Mouse (Mus musculus) G1E (cell line): ENCODE data around the gene Pter. TPM values are rescaled to one million over a fixed set of nuclear protein-coding genes. Genes with fewer than 3 reads are reported as not detected.

Source experiments
- ATAC-seq: 2 replicates; pipeline ENCODE4 v1.8.0; 2016; ENCODE audit warnings: mild to moderate bottlenecking; ENCODE audit not compliant: insufficient number of reproducible peaks, poor library complexity, low FRiP score, severe bottlenecking; ENCODE audit errors: extremely low read depth
- DNase-seq: peaks from one replicate; pipeline ENCODE4 v3.0.0; 2012; ENCODE audit warnings: low spot score
- H3K27me3 ChIP-seq: 2 replicates; pipeline ENCODE4 v1.6.1; 2012; ENCODE audit warnings: mild to moderate bottlenecking, low read length, inconsistent platforms; ENCODE audit not compliant: insufficient read depth
- H3K36me3 ChIP-seq: replicated peaks from 2 replicates; pipeline ENCODE3; 2012; ENCODE audit warnings: mild to moderate bottlenecking, inconsistent platforms
- H3K4me1 ChIP-seq: 2 replicates; pipeline ENCODE4 v1.6.1; 2012; ENCODE audit warnings: low read depth, low read length, inconsistent platforms, mixed read lengths; ENCODE audit not compliant: insufficient read depth
- H3K4me3 ChIP-seq: 2 replicates; pipeline ENCODE4 v1.5.1; 2012; ENCODE audit warnings: low read depth, mild to moderate bottlenecking, inconsistent platforms, low read length, moderate library complexity, mixed read lengths
- H3K9me3 ChIP-seq: replicated peaks from 2 replicates; pipeline ENCODE4 v1.6.1; 2012; ENCODE audit warnings: inconsistent platforms
- CTCF ChIP-seq: IDR thresholded peaks from 2 replicates; pipeline ENCODE4 v1.5.1; 2012; ENCODE audit warnings: low read depth, low read length, inconsistent platforms, mixed read lengths
- GATA1 ChIP-seq: IDR thresholded peaks from 2 replicates; pipeline ENCODE4 v1.6.1; 2012; ENCODE audit warnings: borderline replicate concordance, low read length, inconsistent platforms, mixed read lengths
- GATA2 ChIP-seq: IDR thresholded peaks from 2 replicates; pipeline ENCODE4 v1.6.1; 2012; ENCODE audit warnings: low read depth, low read length, inconsistent platforms, borderline replicate concordance
- POLR2AphosphoS5 ChIP-seq: IDR thresholded peaks from 2 replicates; pipeline ENCODE4 v1.6.1; 2012; ENCODE audit warnings: low read depth, low read length, inconsistent platforms; ENCODE audit not compliant: insufficient replicate concordance
- TAL1 ChIP-seq: conservative IDR thresholded peaks from 2 replicates; pipeline ENCODE4 v1.6.1; 2012; ENCODE audit warnings: low read depth, low read length, inconsistent platforms, mixed read lengths
- polyA plus RNA-seq: library from polyadenylated mRNA; stranded (reverse); fragments of >175 nt; gene quantifications from 2 replicates; pipeline ENCODE4 v1.2.3, GENCODE M21; 2012
- total RNA-seq, 2 experiments: library from RNA; stranded (forward) in 1 of 2; stranded (reverse) in 1 of 2; fragments of 200-1000 nt in 1 of 2; fragments of >200 nt in 1 of 2; fragmentation: Nextera tagmentation in 1 of 2; gene quantifications; 2 replicates each; pipeline ENCODE4 v1.2.3; 2014 to 2017

Gene Pter
- total and polyA plus RNA-seq, 3 experiments: 1.9 to 12.7 (median 6.2) TPM

- no peaks in the 10 kb centered on the region for H3K4me1 ChIP-seq
- H3K4me3 ChIP-seq: no peak overlapping the region
- no peak for DNase-seq
- no peak for ATAC-seq
- no peak for TF ChIP-seq GATA1
- TF ChIP-seq POLR2AphosphoS5: no peak
- TF ChIP-seq CTCF: no peak
- no peak for TF ChIP-seq GATA2
- no peak for TF ChIP-seq TAL1
- no peaks in the 10 kb centered on the region for H3K9me3 ChIP-seq
- H3K36me3 ChIP-seq: no peaks in the 10 kb centered on the region
- H3K27me3 ChIP-seq: 0 out of 2 replicates have a peak, but pooled peaks cover 3% of the 10 kb centered on the region
Measured at GRCm38 (mm10) chr2:13044555-13044954, 120.7 kb downstream of the Pter start.

GRCm38 (mm10) chr2:13048649-13049048 is 124.8 kb downstream of the Pter start:
- H3K4me3 ChIP-seq: no peak overlapping the region
- no peak for ATAC-seq
- DNase-seq: no peak
- TF ChIP-seq POLR2AphosphoS5 (no peak), GATA1 (no peak), TAL1 (no peak), CTCF (no peak), GATA2 (no peak)
- no peaks in the 10 kb centered on the region for H3K36me3 ChIP-seq
- H3K27me3 ChIP-seq: no peaks in the 10 kb centered on the region; the same call in 1 of the 2 replicates
- no peaks in the 10 kb centered on the region for H3K9me3 ChIP-seq
- H3K4me1 ChIP-seq: no peaks in the 10 kb centered on the region

Other genes starting within 250 kb of the Pter start
- gene C1ql3, start 87.8 kb downstream of the Pter start, total RNA-seq (2014; fragmentation: Nextera tagmentation): not detected in 2 replicates
- 0.05 and 0.06 TPM in 2 replicates for gene C1ql3, start 87.8 kb downstream of the Pter start, total RNA-seq (2017)
- not detected in 2 replicates for gene C1ql3, start 87.8 kb downstream of the Pter start, polyA plus RNA-seq